Mouse (Mus musculus) liver, adult 2 months (tissue): ENCODE data around the gene Sbk1. TPM values are rescaled to one million over a fixed set of nuclear protein-coding genes. Genes with fewer than 3 reads are reported as not detected.
A peak's percentile ranks its signal among the peaks of the same experiment; 100 is the strongest.

Experiments
- DNase-seq: peaks from one replicate; pipeline ENCODE4 v3.0.0-alpha.2; 2011; ENCODE audit warnings: low read depth, low spot score; ENCODE audit errors: extremely low read depth
- H3K27ac ChIP-seq: fragments of 200-500 bp; replicated peaks from 2 replicates; pipeline ENCODE4 v1.5.1; 2012; ENCODE audit warnings: low read depth, mild to moderate bottlenecking, control low read depth, inconsistent platforms, low read length; ENCODE audit not compliant: insufficient read depth
- H3K27me3 ChIP-seq: fragments of 200-500 bp; 2 replicates; pipeline ENCODE4 v1.6.1; 2012; ENCODE audit warnings: mild to moderate bottlenecking, moderate library complexity, low read length, inconsistent platforms; ENCODE audit not compliant: control insufficient read depth, insufficient read depth
- H3K36me3 ChIP-seq: fragments of 200-500 bp; 2 replicates; pipeline ENCODE4 v1.6.1; 2012; ENCODE audit warnings: low read length, inconsistent platforms; ENCODE audit not compliant: control insufficient read depth, insufficient read depth
- H3K4me1 ChIP-seq: fragments of 200-500 bp; 2 replicates; pipeline ENCODE4 v1.6.1; 2011; ENCODE audit warnings: low read length; ENCODE audit not compliant: control insufficient read depth, insufficient read depth
- H3K4me3 ChIP-seq: fragments of 200-500 bp; 2 replicates; pipeline ENCODE4 v1.5.1; 2011; ENCODE audit warnings: low read depth, mild to moderate bottlenecking, control low read depth, low read length, moderate library complexity; ENCODE audit not compliant: insufficient read depth
- H3K79me2 ChIP-seq: fragments of 200-500 bp; 2 replicates; pipeline ENCODE4 v1.6.1; 2012; ENCODE audit warnings: inconsistent platforms, mild to moderate bottlenecking, low read length, moderate library complexity; ENCODE audit not compliant: control insufficient read depth, insufficient read depth
- H3K9ac ChIP-seq: fragments of 200-500 bp; 2 replicates; pipeline ENCODE4 v1.6.1; 2012; ENCODE audit warnings: low read depth, mild to moderate bottlenecking, control low read depth, inconsistent platforms, low read length
- CTCF ChIP-seq: fragments of 200-500 bp; IDR thresholded peaks from 2 replicates; pipeline ENCODE4 v1.5.1; 2011; ENCODE audit warnings: low read depth, low read length, control low read depth
- POLR2A ChIP-seq: fragments of 200-500 bp; IDR thresholded peaks from 2 replicates; pipeline ENCODE4 v1.6.1; 2011; ENCODE audit warnings: low read length, control low read depth; ENCODE audit not compliant: insufficient read depth; ENCODE audit errors: extremely low read depth
- WGBS: fragments of 180-500 bp; shearing (Covaris S2); methylation state at CpG from one replicate; pipeline ENCODE4 v1.1.7; 2018; 5-methylcytosine and 5-hydroxymethylcytosine counted together
- polyA plus RNA-seq: library from polyadenylated mRNA; depleted of rRNA; stranded (reverse); fragments of >200 nt; gene quantifications from 2 replicates; pipeline ENCODE4 v1.2.3, GENCODE M21; 2012
- total RNA-seq: library from RNA; depleted of rRNA; stranded (reverse); fragments of >200 nt; gene quantifications from 2 replicates; pipeline ENCODE4 v1.2.3, GENCODE M21; 2014

Sbk1 gene
- total and polyA plus RNA-seq, 2 experiments = 13.5 to 17.1 TPM

- H3K79me2 ChIP-seq = peaks cover 27% of the 10 kb centered on the region; the same call in 1 of the 2 replicates
- TF ChIP-seq POLR2A = no peak; the same call in 1 of the 2 replicates
- no peak for TF ChIP-seq CTCF
- H3K36me3 ChIP-seq = no peaks in the 10 kb centered on the region
- under 1% methylated on average over 38 of the region's 38 CpGs for WGBS
- H3K4me3 ChIP-seq = peak overlapping the region; percentile 94
- H3K9ac ChIP-seq = peak overlapping the region; percentile 97
- H3K27me3 ChIP-seq = no peaks in the 10 kb centered on the region
- peaks cover 30% of the 10 kb centered on the region for H3K4me1 ChIP-seq
- H3K27ac ChIP-seq = peak overlapping the region; percentile 89
- no peak for DNase-seq
Measured at GRCm38 (mm10) chr7:126272770-126273311, 422 bp downstream of the Sbk1 start.

GRCm38 (mm10) chr7:126273351-126274042, 1.1 kb downstream of the Sbk1 start:
- H3K4me1 ChIP-seq = peaks cover 30% of the 10 kb centered on the region
- peaks cover 31% of the 10 kb centered on the region; the same call in 1 of the 2 replicates for H3K79me2 ChIP-seq
- H3K27me3 ChIP-seq = no peaks in the 10 kb centered on the region
- TF ChIP-seq POLR2A (no peak), CTCF (no peak)
- peak overlapping the region; percentile 94 for H3K4me3 ChIP-seq
- peak overlapping the region; percentile 89 for H3K27ac ChIP-seq
- peak overlapping the region; percentile 97 for H3K9ac ChIP-seq
- H3K36me3 ChIP-seq = no peaks in the 10 kb centered on the region
- WGBS = 17% methylated on average over 11 of the region's 11 CpGs
- peak; percentile 73 for DNase-seq

GRCm38 (mm10) chr7:126274137-126274536, 1.7 kb downstream of the Sbk1 start:
- Histone ChIP-seq H3K27ac (peak overlapping the region; percentile 89), H3K4me1 (peaks cover 32% of the 10 kb centered on the region)
- 20% methylated on average over 3 of the region's 3 CpGs for WGBS

GRCm38 (mm10) chr7:126274626-126275025, 2.2 kb downstream of the Sbk1 start:
- 23% methylated on average over 4 of the region's 4 CpGs for WGBS
- peaks cover 36% of the 10 kb centered on the region for H3K4me1 ChIP-seq
- peaks cover 36% of the 10 kb centered on the region; the same call in 1 of the 2 replicates for H3K79me2 ChIP-seq
- no peak for DNase-seq
- H3K27ac ChIP-seq = peak overlapping the region; percentile 89
- peak overlapping the region; percentile 94; the same call in 1 of the 2 replicates for H3K4me3 ChIP-seq
- H3K9ac ChIP-seq = peak overlapping the region; percentile 97
- no peaks in the 10 kb centered on the region for H3K36me3 ChIP-seq
- no peaks in the 10 kb centered on the region for H3K27me3 ChIP-seq
- no peak for TF ChIP-seq POLR2A
- no peak for TF ChIP-seq CTCF

More at GRCm38 (mm10) chr7:126274137-126274536, 1.7 kb downstream of the Sbk1 start:
- Histone ChIP-seq H3K27me3 (no peaks in the 10 kb centered on the region), H3K4me3 (peak overlapping the region; percentile 94), H3K9ac (peak overlapping the region; percentile 97), H3K36me3 (no peaks in the 10 kb centered on the region), H3K79me2 (peaks cover 33% of the 10 kb centered on the region; the same call in 1 of the 2 replicates)
- TF ChIP-seq POLR2A (no peak), CTCF (no peak)
- DNase-seq = peak; percentile 81

GRCm38 (mm10) chr7:126275711-126276110, 3.3 kb downstream of the Sbk1 start:
- H3K27ac ChIP-seq = peak overlapping the region; percentile 89
- peak; percentile 99 for DNase-seq
- H3K36me3 ChIP-seq = no peaks in the 10 kb centered on the region
- H3K79me2 ChIP-seq = peaks cover 36% of the 10 kb centered on the region; the same call in 1 of the 2 replicates
- peak overlapping the region; percentile 43; the same call in 1 of the 2 replicates for H3K9ac ChIP-seq
- 36% methylated on average over 5 of the region's 5 CpGs for WGBS
- TF ChIP-seq CTCF (no peak), POLR2A (no peak)
- no peak overlapping the region for H3K4me3 ChIP-seq
- H3K4me1 ChIP-seq = peaks cover 40% of the 10 kb centered on the region
- no peaks in the 10 kb centered on the region for H3K27me3 ChIP-seq

GRCm38 (mm10) chr7:126276297-126276696, 3.9 kb downstream of the Sbk1 start:
- H3K9ac ChIP-seq = peak overlapping the region; percentile 43
- H3K4me1 ChIP-seq = peaks cover 40% of the 10 kb centered on the region
- H3K4me3 ChIP-seq = no peak overlapping the region
- DNase-seq = no peak
- 53% methylated on average over 6 of the region's 6 CpGs for WGBS
- peak overlapping the region; percentile 70 for H3K27ac ChIP-seq
- H3K36me3 ChIP-seq = 0 out of 2 replicates have a peak, but pooled peaks cover under 1% of the 10 kb centered on the region
- no peaks in the 10 kb centered on the region for H3K27me3 ChIP-seq
- H3K79me2 ChIP-seq = peaks cover 36% of the 10 kb centered on the region; the same call in 1 of the 2 replicates
- TF ChIP-seq POLR2A (no peak), CTCF (no peak)
